Mouse (Mus musculus) ovary, postnatal 14 days (tissue): ENCODE measurements around the gene 1500011B03Rik.
A peak's percentile ranks its signal among the peaks of the same experiment; 100 is the strongest.

Source experiments
- DNase-seq: peaks from one replicate; pipeline ENCODE4 v3.0.0; 2022; ENCODE audit warnings: low spot score

The 1500011B03Rik gene

DNA sequence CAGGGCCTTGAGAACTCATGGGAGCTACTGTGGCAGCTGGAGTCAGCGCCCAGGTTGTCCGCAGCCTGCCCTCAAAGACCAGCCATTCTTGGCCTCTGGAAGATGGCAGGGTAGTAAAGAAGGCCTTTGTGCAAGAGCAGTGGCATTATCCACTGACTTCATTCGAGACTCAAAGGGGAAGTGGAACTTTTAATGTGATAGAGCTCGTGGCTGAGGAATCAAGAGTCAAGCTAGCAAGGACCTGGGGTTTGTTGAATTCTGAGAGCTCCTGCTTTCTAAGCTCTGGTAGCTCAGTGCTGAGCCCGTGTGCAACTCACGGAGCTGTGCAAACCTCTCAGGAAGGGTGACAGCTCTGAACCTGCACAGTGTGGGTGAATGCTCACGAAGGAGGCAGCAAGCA lies 42.4 kb downstream of the 1500011B03Rik start:
- DNase-seq: no peak

GRCm38 (mm10) chr5:114779956-114780489 lies 43.2 kb downstream of the 1500011B03Rik start:
- no peak for DNase-seq

- DNase-seq: no peak
These were observed 47.1 kb downstream of the 1500011B03Rik start for GRCm38 (mm10) chr5:114776174-114776573.

- DNase-seq: no peak
These were observed 48.0 kb downstream of the 1500011B03Rik start, which contains the start of gene Git2 for GRCm38 (mm10) chr5:114775056-114775979. Gene Git2, minus strand, starts transcription at chr5:114775517.

GRCm38 (mm10) chr5:114774403-114775051 lies 48.7 kb downstream of the 1500011B03Rik start, which contains the start of gene Ankrd13a:
Gene Ankrd13a, plus strand, starts transcription at chr5:114774677.
- DNase-seq: peak; percentile 83

DNA sequence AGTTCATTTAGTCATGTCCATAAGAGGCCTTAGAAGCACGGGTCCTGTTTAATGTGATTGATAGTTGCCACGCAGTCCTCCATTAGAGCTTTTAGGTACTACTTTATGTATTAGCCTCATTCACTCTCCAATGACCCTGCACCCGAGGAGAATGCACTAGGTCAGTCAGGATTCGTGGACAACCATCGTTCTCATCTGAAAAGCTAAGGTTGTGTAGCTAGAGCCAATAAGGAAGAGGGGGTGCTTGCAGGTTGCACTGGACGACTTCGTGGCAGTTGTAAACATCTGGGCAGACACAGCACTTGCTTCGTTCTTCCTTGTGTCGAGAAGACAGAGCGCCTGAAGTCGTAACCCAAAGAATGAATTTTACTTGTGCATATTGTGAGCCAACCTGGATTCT lies 49.5 kb downstream of the 1500011B03Rik start:
- no peak for DNase-seq

- DNase-seq: peak; percentile 94
These were observed 50.0 kb downstream of the 1500011B03Rik start for GRCm38 (mm10) chr5:114773211-114773710.

DNA sequence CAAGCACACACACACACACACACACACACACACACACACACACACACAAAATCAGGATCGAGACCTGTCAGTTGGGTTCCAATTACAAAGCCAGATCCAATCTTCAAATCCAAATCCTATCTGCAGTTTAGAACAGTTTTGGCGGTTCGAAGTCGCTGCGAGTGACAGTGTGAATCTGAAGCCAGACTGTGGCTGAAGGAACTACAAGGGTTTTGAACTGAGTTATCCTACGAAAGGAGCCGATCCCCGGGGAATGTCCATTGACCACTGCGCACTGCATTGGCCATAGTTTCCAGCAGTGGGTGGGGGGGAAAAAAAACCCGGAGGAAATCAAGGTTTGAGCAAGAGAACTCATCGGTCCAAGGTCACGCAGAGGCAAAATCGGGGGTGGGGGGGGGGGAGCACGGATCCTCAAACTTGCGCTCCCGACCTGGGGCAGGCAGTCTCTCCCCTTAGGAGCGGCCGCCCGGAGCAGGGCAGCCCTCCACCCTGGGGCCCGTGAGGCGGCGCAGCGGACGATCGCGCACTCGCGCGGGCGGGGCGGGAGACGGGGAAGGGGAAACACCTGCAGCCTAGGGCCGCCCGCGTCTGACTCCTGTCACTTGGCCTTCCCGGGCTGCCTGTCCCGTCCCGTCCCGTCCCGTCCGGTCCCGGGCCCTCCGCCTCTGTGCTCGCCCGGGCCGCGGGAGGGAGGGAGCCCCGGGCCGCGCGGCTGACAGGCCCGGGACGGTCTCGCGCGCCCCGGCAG lies 50.6 kb downstream of the 1500011B03Rik start:
- DNase-seq: no peak

GRCm38 (mm10) chr5:114771796-114772195 lies 51.5 kb downstream of the 1500011B03Rik start:
- DNase-seq: no peak

- no peak for DNase-seq
These were observed 53.5 kb downstream of the 1500011B03Rik start for GRCm38 (mm10) chr5:114769786-114770185.

- no peak for DNase-seq
These were observed 56.1 kb downstream of the 1500011B03Rik start for GRCm38 (mm10) chr5:114767185-114767584.

DNA sequence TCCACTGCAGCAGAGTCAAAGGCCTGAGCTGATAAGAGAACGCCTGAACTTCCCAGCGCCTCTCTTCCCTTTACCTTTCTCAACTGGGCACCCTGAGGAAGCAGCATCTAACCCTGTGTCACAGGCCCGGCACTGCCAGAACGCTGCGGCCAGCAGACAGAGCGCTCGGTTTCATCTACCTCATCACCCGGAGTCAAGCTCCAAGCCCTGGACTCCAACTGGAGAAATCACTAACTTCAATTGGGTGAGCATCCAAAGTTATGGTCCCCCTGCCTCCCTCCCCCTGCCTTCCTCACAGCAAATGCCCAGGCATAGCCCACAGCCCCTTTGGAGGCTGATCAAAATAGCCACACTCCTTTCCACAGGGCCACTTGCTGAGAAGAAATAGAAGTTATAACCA lies 56.6 kb downstream of the 1500011B03Rik start:
- no peak for DNase-seq

GRCm38 (mm10) chr5:114764812-114765735 lies 58.2 kb downstream of the 1500011B03Rik start:
- DNase-seq: no peak

GRCm38 (mm10) chr5:114761980-114762379 lies 61.3 kb downstream of the 1500011B03Rik start:
- no peak for DNase-seq

DNA sequence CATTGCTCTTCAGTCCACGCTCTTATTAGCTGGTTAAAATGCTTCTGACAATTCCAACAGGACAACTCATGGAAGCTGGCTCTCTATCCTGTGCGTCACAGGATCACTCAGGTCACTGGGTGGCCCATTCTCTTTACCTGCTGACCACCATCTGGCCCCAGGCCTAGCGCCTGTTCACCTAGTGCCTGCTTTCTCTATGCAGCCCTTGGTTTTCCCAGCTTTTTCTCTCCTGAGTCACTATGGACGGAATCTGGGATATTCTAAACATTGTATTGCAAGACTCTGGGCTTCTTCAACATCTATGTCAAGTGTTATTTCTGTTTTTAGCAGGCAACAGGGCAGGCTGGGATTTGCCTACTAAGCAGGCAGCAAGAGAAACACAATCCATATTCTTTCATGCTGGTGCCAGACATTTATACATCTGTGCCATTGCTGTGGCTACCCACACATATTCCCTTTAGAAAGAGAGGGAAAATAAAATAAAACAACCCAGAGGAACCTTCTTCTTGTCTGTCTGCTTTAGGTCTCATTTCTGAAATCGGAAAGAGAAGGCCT lies 63.7 kb downstream of the 1500011B03Rik start:
- no peak for DNase-seq
